In the genomic region with DNA sequence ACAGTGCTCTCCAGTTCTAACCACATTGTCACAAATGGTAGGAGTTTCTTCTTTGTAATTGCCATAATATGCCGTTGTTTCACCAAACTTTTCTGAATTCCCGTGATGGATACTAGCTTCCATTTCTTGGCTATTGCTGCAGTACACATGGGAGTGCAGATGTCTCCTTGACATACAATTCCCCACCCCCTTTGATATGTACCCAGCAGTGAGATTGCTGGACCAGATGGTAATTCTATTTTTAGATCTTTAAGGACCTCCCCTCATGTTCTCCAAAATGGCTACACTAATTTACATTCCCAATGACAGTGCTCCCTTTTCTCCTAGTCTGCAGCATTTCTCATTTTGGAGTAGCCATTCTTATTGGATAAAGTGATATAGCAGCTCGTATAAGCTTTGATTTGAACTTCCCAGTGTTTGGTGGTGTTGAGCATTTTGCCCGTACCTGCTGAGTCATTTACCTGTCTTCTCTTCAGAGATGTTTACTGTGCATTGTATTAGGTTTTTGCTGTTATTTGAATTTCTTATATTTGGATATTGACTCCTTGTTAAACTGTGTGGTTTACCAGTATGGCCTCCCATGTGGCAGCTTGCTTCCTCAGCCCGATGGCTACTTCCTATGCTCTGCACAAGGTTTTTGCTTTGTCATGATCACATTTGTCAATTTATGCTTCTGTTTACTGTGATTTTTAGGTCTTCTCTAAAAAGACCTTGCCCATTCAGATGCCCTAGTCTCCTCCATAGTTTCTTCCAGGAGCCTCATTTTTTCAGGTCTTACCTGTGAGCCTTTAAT, we compare ENCODE assay signal across 24 mouse cellular contexts.
DNase-seq lines count a peak whose midpoint lies in the region; ATAC-seq and TF ChIP-seq lines count a peak whose summit lies in the region.
"Had no signal": no experiment of that assay in that cellular context is flagged by ENCODE, and none has a peak within 500 bp of the region (broad histone marks: within the 10 kb centered on the region; RNA-seq: fewer than 3 reads in every experiment).

No protein-coding gene starts in this region.

- H3K27ac ChIP-seq in forebrain, embryonic 14.5 days (ENCODE audit: low read depth, low read length): no peak overlapping the region
- H3K27ac ChIP-seq in forebrain, embryonic 12.5 days: no peak overlapping the region
- no peak overlapping the region for H3K27ac ChIP-seq in forebrain, postnatal 0 days (ENCODE audit: low read depth, low read length)
- no peak overlapping the region for H3K27ac ChIP-seq in heart, adult 2 months
- H3K27ac ChIP-seq: embryonic facial prominence, embryonic 12.5 days; embryonic facial prominence, embryonic 15.5 days; heart, embryonic 10.5 days; heart, embryonic 13.5 days; hindbrain, embryonic 14.5 days; hindbrain, postnatal 0 days had no signal

- H3K4me1 ChIP-seq in forebrain, embryonic 14.5 days (ENCODE audit: control insufficient read depth, insufficient read depth, low read length): no peaks in the 10 kb centered on the region
- H3K4me1 ChIP-seq in forebrain, embryonic 12.5 days: no peaks in the 10 kb centered on the region
- H3K4me1 ChIP-seq in forebrain, postnatal 0 days (ENCODE audit: insufficient read depth): no peaks in the 10 kb centered on the region
- H3K4me1 ChIP-seq in heart, adult 2 months (ENCODE audit: control insufficient read depth, insufficient read depth, low read length): no peaks in the 10 kb centered on the region
- H3K4me1 ChIP-seq: embryonic facial prominence, embryonic 12.5 days; embryonic facial prominence, embryonic 15.5 days; heart, embryonic 10.5 days; heart, embryonic 13.5 days had no signal

- TF ChIP-seq EP300 in heart, adult 2 months (IDR thresholded peaks at IDR 0.05; ENCODE audit: insufficient read depth, low read depth, low read length): no peak

- no peak overlapping the region for H3K4me2 ChIP-seq in forebrain, embryonic 14.5 days (ENCODE audit: low read length)
- no peak overlapping the region for H3K4me2 ChIP-seq in forebrain, embryonic 12.5 days
- H3K4me2 ChIP-seq in forebrain, postnatal 0 days (ENCODE audit: low read depth): no peak overlapping the region
- H3K4me2 ChIP-seq: embryonic facial prominence, embryonic 12.5 days; embryonic facial prominence, embryonic 15.5 days; heart, embryonic 13.5 days; hindbrain, embryonic 14.5 days had no signal

- no peak overlapping the region for H3K4me3 ChIP-seq in forebrain, embryonic 14.5 days (ENCODE audit: low read depth, low read length)
- H3K4me3 ChIP-seq in forebrain, embryonic 12.5 days (replicated peaks): no peak overlapping the region
- H3K4me3 ChIP-seq in forebrain, postnatal 0 days (ENCODE audit: low read depth, low read length): no peak overlapping the region
- H3K4me3 ChIP-seq in heart, adult 2 months: no peak overlapping the region
- H3K4me3 ChIP-seq: embryonic facial prominence, embryonic 12.5 days; embryonic facial prominence, embryonic 15.5 days; heart, embryonic 10.5 days; heart, embryonic 13.5 days had no signal

- DNase-seq in forebrain, embryonic 14.5 days (ENCODE audit: low spot score): peak; percentile 68
- DNase-seq in brain, embryonic 14.5 days (ENCODE audit: low read depth): peak; percentile 74
- peak; percentile 13 for DNase-seq in forebrain, postnatal 0 days
- DNase-seq in heart, adult 2 months: no peak
- DNase-seq: adrenal gland, adult 2 months; adrenal gland, postnatal 14 days; cerebellum, adult 18-20 months; cerebellum, adult 9-10 months; cerebellum, postnatal 14 days; gastrocnemius, postnatal 10 days; heart, adult 18-20 months; heart, postnatal 14 days; heart, postnatal 4 days; kidney, adult 2 months had no signal

- 89% methylated on average over 5 of the region's 5 CpGs for WGBS in forebrain, embryonic 14.5 days
- 92% methylated on average over 5 of the region's 5 CpGs for WGBS in forebrain, embryonic 12.5 days
- 74% methylated on average over 5 of the region's 5 CpGs for WGBS in forebrain, postnatal 0 days
- 91% methylated on average over 5 of the region's 5 CpGs for WGBS in heart, adult 2 months

- TF ChIP-seq CTCF in brain, embryonic 14.5 days (IDR thresholded peaks at IDR 0.05; ENCODE audit: borderline replicate concordance, extremely low read depth, insufficient read depth, insufficient read length): no peak
- no peak for TF ChIP-seq CTCF in forebrain, postnatal 0 days (IDR thresholded peaks at IDR 0.05; ENCODE audit: low read depth)
- no peak for TF ChIP-seq CTCF in heart, adult 2 months (IDR thresholded peaks at IDR 0.05)

- no peaks in the 10 kb centered on the region for H3K79me2 ChIP-seq in heart, adult 2 months (replicated peaks; ENCODE audit: control insufficient read depth, insufficient read depth, low read length)

- H3K36me3 ChIP-seq in forebrain, embryonic 14.5 days (ENCODE audit: control insufficient read depth, insufficient read depth, low read length): no peaks in the 10 kb centered on the region
- no peaks in the 10 kb centered on the region for H3K36me3 ChIP-seq in forebrain, embryonic 12.5 days (replicated peaks)
- no peaks in the 10 kb centered on the region for H3K36me3 ChIP-seq in forebrain, postnatal 0 days (ENCODE audit: insufficient read depth)
- H3K36me3 ChIP-seq in heart, adult 2 months (ENCODE audit: control insufficient read depth, insufficient read depth, low read length): no peaks in the 10 kb centered on the region
- H3K36me3 ChIP-seq: embryonic facial prominence, embryonic 12.5 days; embryonic facial prominence, embryonic 15.5 days; heart, embryonic 10.5 days; heart, embryonic 13.5 days had no signal

- no peak overlapping the region for H3K9ac ChIP-seq in forebrain, embryonic 14.5 days (ENCODE audit: low read length)
- no peak overlapping the region for H3K9ac ChIP-seq in forebrain, embryonic 12.5 days
- H3K9ac ChIP-seq in forebrain, postnatal 0 days: no peak overlapping the region
- H3K9ac ChIP-seq in heart, adult 2 months (ENCODE audit: low read depth, low read length): no peak overlapping the region
- H3K9ac ChIP-seq: embryonic facial prominence, embryonic 12.5 days; embryonic facial prominence, embryonic 15.5 days; heart, embryonic 13.5 days; hindbrain, embryonic 14.5 days had no signal

- no peaks in the 10 kb centered on the region for H3K9me3 ChIP-seq in forebrain, embryonic 14.5 days (replicated peaks; ENCODE audit: control insufficient read depth, low read length)
- 0 out of 2 replicates have a peak, but pooled peaks cover 3% of the 10 kb centered on the region for H3K9me3 ChIP-seq in forebrain, embryonic 12.5 days
- H3K9me3 ChIP-seq in forebrain, postnatal 0 days (ENCODE audit: low read length): no peaks in the 10 kb centered on the region
- H3K9me3 ChIP-seq: embryonic facial prominence, embryonic 12.5 days; embryonic facial prominence, embryonic 15.5 days; heart, embryonic 10.5 days; heart, embryonic 13.5 days had no signal

- TF ChIP-seq POLR2A in brain, embryonic 14.5 days (IDR thresholded peaks at IDR 0.05; ENCODE audit: borderline replicate concordance, extremely low read depth, insufficient read depth, insufficient read length, poor library complexity, severe bottlenecking): no peak
- no peak for TF ChIP-seq POLR2A in heart, adult 2 months (IDR thresholded peaks at IDR 0.05; ENCODE audit: insufficient read depth, low read depth, low read length)

- no peaks in the 10 kb centered on the region for H3K27me3 ChIP-seq in forebrain, embryonic 14.5 days (replicated peaks; ENCODE audit: control insufficient read depth, insufficient read depth, low read length)
- no peaks in the 10 kb centered on the region for H3K27me3 ChIP-seq in forebrain, embryonic 12.5 days
- H3K27me3 ChIP-seq in forebrain, postnatal 0 days (ENCODE audit: insufficient read depth, low read length): no peaks in the 10 kb centered on the region
- no peaks in the 10 kb centered on the region for H3K27me3 ChIP-seq in heart, adult 2 months (ENCODE audit: control insufficient read depth, insufficient read depth, low read length)
- H3K27me3 ChIP-seq: embryonic facial prominence, embryonic 12.5 days; embryonic facial prominence, embryonic 15.5 days; heart, embryonic 13.5 days had no signal

- peak; percentile 93 for ATAC-seq in forebrain, embryonic 14.5 days
- ATAC-seq in forebrain, embryonic 12.5 days (ENCODE audit: low FRiP score): no peak
- ATAC-seq in forebrain, postnatal 0 days: peak; percentile 73
- no peak for ATAC-seq in cerebellum, adult (ENCODE audit: insufficient number of reproducible peaks, low FRiP score, low TSS enrichment)
- ATAC-seq: CD4-positive, CD25-positive, alpha-beta regulatory T cell, adult 4 months; hindbrain, postnatal 0 days; intestine, postnatal 0 days had no signal

- intact Hi-C loops in heart, adult 2 months (cut with DNase I): no loop called here

Comparison
In these comparisons a context has a peak if more than half of its experiments do, and no peak if none do; other contexts are left out.
1. ATAC-seq: peak in forebrain, embryonic 14.5 days (single experiment) and forebrain, postnatal 0 days (single experiment); none in forebrain, embryonic 12.5 days (single experiment) and cerebellum, adult (single experiment).
2. DNase-seq: peak in forebrain, embryonic 14.5 days (single experiment), brain, embryonic 14.5 days (single experiment) and forebrain, postnatal 0 days (single experiment); none in heart, adult 2 months (0 of 2).